Mouse (Mus musculus) mesoderm, embryonic 11.5 days (tissue): ENCODE data around the gene Sh3glb2.

Source experiments
- DNase-seq: peaks from one replicate; pipeline ENCODE4 v3.0.0-alpha.2; 2012; ENCODE audit warnings: low read depth, low spot score

Gene Sh3glb2

GRCm38 (mm10) chr2:30380564-30381376 lies 21.6 kb upstream of the Sh3glb2 start:
- no peak for DNase-seq

GRCm38 (mm10) chr2:30379307-30379706 lies 20.2 kb upstream of the Sh3glb2 start:
- DNase-seq = no peak

- DNase-seq = no peak
Measured at GRCm38 (mm10) chr2:30377721-30378120, 18.6 kb upstream of the Sh3glb2 start.

- DNase-seq = no peak
Measured at GRCm38 (mm10) chr2:30375893-30376292, 16.8 kb upstream of the Sh3glb2 start.

GRCm38 (mm10) chr2:30372726-30373125 lies 13.6 kb upstream of the Sh3glb2 start:
- no peak for DNase-seq

GRCm38 (mm10) chr2:30371544-30371943 lies 12.4 kb upstream of the Sh3glb2 start:
- no peak for DNase-seq

GRCm38 (mm10) chr2:30366203-30366602 lies 7.1 kb upstream of the Sh3glb2 start:
- DNase-seq = no peak

- no peak for DNase-seq
Measured at GRCm38 (mm10) chr2:30365281-30366069, 6.3 kb upstream of the Sh3glb2 start.

- peak; percentile 100 for DNase-seq
Measured at GRCm38 (mm10) chr2:30363773-30364650, 4.9 kb upstream of the Sh3glb2 start, which contains the start of gene Miga2. Gene Miga2, plus strand, starts transcription at chr2:30364233.

- no peak for DNase-seq
Measured at GRCm38 (mm10) chr2:30362865-30363264, 3.7 kb upstream of the Sh3glb2 start.

- no peak for DNase-seq
Measured at GRCm38 (mm10) chr2:30360626-30361025, 1.5 kb upstream of the Sh3glb2 start.

- DNase-seq = peak; percentile 28
Measured at GRCm38 (mm10) chr2:30357552-30358510, 1.3 kb downstream of the Sh3glb2 start.

GRCm38 (mm10) chr2:30356906-30357305 lies 2.2 kb downstream of the Sh3glb2 start:
- no peak for DNase-seq

- DNase-seq = no peak
Measured at GRCm38 (mm10) chr2:30356266-30356665, 2.9 kb downstream of the Sh3glb2 start.

- no peak for DNase-seq
Measured at GRCm38 (mm10) chr2:30355861-30356260, 3.3 kb downstream of the Sh3glb2 start.

GRCm38 (mm10) chr2:30351149-30351548 lies 8.0 kb downstream of the Sh3glb2 start:
- DNase-seq = no peak

- DNase-seq = no peak
Measured at GRCm38 (mm10) chr2:30349196-30349595, 9.9 kb downstream of the Sh3glb2 start.

GRCm38 (mm10) chr2:30345971-30346676 lies 13.0 kb downstream of the Sh3glb2 start:
- no peak for DNase-seq

- DNase-seq = no peak
Measured at GRCm38 (mm10) chr2:30343601-30344137, 15.5 kb downstream of the Sh3glb2 start.

GRCm38 (mm10) chr2:30342544-30342943 lies 16.6 kb downstream of the Sh3glb2 start:
- no peak for DNase-seq
